Mouse (Mus musculus) cerebellum, adult (tissue): ENCODE measurements at regions not wholly inside any gene's neighbourhood (a gene's known extent, or its start where the extent isn't known, plus 50 kb on each side); places are given as distances from the start of the nearest gene placed in this dataset.

Source experiments
- ATAC-seq: cut with Nextera tagmentation; 2 replicates; pipeline ENCODE4 v1.9.2; 2017; ENCODE audit warnings: mild to moderate bottlenecking, moderate library complexity, mixed read lengths; ENCODE audit not compliant: insufficient number of reproducible peaks, low FRiP score, low TSS enrichment

GRCm38 (mm10) chr10:98029621-98030020 is 303.1 kb upstream of the C030005K15Rik start:
- no peak for ATAC-seq

- no peak for ATAC-seq
Observed at GRCm38 (mm10) chr10:98032661-98033060, 306.1 kb upstream of the C030005K15Rik start.

GRCm38 (mm10) chr10:98041766-98042165 is 315.2 kb upstream of the C030005K15Rik start:
- ATAC-seq: no peak

- ATAC-seq: no peak
Observed at GRCm38 (mm10) chr10:98043873-98044272, 317.3 kb upstream of the C030005K15Rik start.

- ATAC-seq: no peak
Observed at GRCm38 (mm10) chr10:98044579-98044978, 318.0 kb upstream of the C030005K15Rik start.

- no peak for ATAC-seq
Observed at GRCm38 (mm10) chr10:98073432-98073831, 346.9 kb upstream of the C030005K15Rik start.

- no peak for ATAC-seq
Observed at GRCm38 (mm10) chr10:98084881-98085280, 358.3 kb upstream of the C030005K15Rik start.

- no peak for ATAC-seq
Observed at GRCm38 (mm10) chr10:98116296-98116695, 389.7 kb upstream of the C030005K15Rik start.

GRCm38 (mm10) chr10:98125713-98126112 is 399.2 kb upstream of the C030005K15Rik start:
- no peak for ATAC-seq

GRCm38 (mm10) chr10:98135026-98135425 is 408.5 kb upstream of the C030005K15Rik start:
- no peak for ATAC-seq

- no peak for ATAC-seq
Observed at GRCm38 (mm10) chr10:98145773-98146172, 419.2 kb upstream of the C030005K15Rik start.

GRCm38 (mm10) chr10:98146998-98147863 is 420.7 kb upstream of the C030005K15Rik start:
- no peak for ATAC-seq

GRCm38 (mm10) chr10:98155982-98156381 is 429.4 kb upstream of the C030005K15Rik start:
- no peak for ATAC-seq

GRCm38 (mm10) chr10:98185666-98186065 is 459.1 kb upstream of the C030005K15Rik start:
- ATAC-seq: no peak; the same call in 1 of the 2 replicates

GRCm38 (mm10) chr10:98196852-98197251 is 470.3 kb upstream of the C030005K15Rik start:
- ATAC-seq: no peak

GRCm38 (mm10) chr10:98210246-98210645 is 483.7 kb upstream of the C030005K15Rik start:
- no peak for ATAC-seq

- ATAC-seq: no peak
Observed at GRCm38 (mm10) chr10:98212876-98213587, 486.5 kb upstream of the C030005K15Rik start.

GRCm38 (mm10) chr10:98231017-98231416 is 504.5 kb upstream of the C030005K15Rik start:
- no peak for ATAC-seq

GRCm38 (mm10) chr10:98231705-98232235 is 505.2 kb upstream of the C030005K15Rik start:
- ATAC-seq: no peak

GRCm38 (mm10) chr10:98248311-98248710 is 521.8 kb upstream of the C030005K15Rik start:
- no peak for ATAC-seq
